Mouse (Mus musculus): Measurements from ENCODE around the gene Selplg. TPM values are rescaled to one million over a fixed set of nuclear protein-coding genes. Genes with fewer than 3 reads are reported as not detected.
A peak's percentile ranks its signal among the peaks of the same experiment; 100 is the strongest.

The Selplg gene
- total and polyA plus RNA-seq, 3 experiments = 3.4 to 14.1 (median 4.5) TPM

GRCm38 (mm10) chr5:113874063-113875024 is 41.9 kb upstream of the Selplg start:
- Histone ChIP-seq H3K4me3 (no peak overlapping the region; the same call in 1 of the 2 replicates), H3K9ac (ENCODE audit: low read depth, low read length) (no peak overlapping the region; the same call in 1 of the 2 replicates), H3K27me3 (ENCODE audit: control insufficient read depth, insufficient read depth, low read length) (no peaks in the 10 kb centered on the region), H3K36me3 (ENCODE audit: control insufficient read depth, insufficient read depth, low read length) (no peaks in the 10 kb centered on the region; the same call in 1 of the 2 replicates), H3K4me1 (ENCODE audit: control insufficient read depth, insufficient read depth, low read length) (peaks cover 38% of the 10 kb centered on the region), H3K79me2 (replicated peaks; ENCODE audit: control insufficient read depth, insufficient read depth, low read length) (peaks cover 5% of the 10 kb centered on the region), H3K27ac (peak overlapping the region; percentile 75; the same call in 1 of the 2 replicates)
- no peak for DNase-seq
- 57% methylated on average over 19 of the region's 19 CpGs for WGBS
- intact Hi-C loops (cut with DNase I) = no loop called here
- no peak for TF ChIP-seq POLR2A (IDR thresholded peaks at IDR 0.05; ENCODE audit: insufficient read depth, low read depth, low read length)
- no peak for TF ChIP-seq EP300 (IDR thresholded peaks at IDR 0.05; ENCODE audit: insufficient read depth, low read depth, low read length)
- TF ChIP-seq CTCF (IDR thresholded peaks at IDR 0.05) = no peak

- H3K27me3 ChIP-seq (ENCODE audit: control insufficient read depth, insufficient read depth, low read length) = no peaks in the 10 kb centered on the region
- peaks cover 48% of the 10 kb centered on the region for H3K4me1 ChIP-seq (ENCODE audit: control insufficient read depth, insufficient read depth, low read length)
- WGBS = 25% methylated on average over 14 of the region's 15 CpGs
- intact Hi-C loops (cut with DNase I) = loop anchor here (1.0 kb wide), 1 partner anchor 34 kb away; no protein-coding TSS in a partner anchor
- no peaks in the 10 kb centered on the region; the same call in 1 of the 2 replicates for H3K36me3 ChIP-seq (ENCODE audit: control insufficient read depth, insufficient read depth, low read length)
- peak overlapping the region; percentile 75 for H3K27ac ChIP-seq
- peak overlapping the region; percentile 55 for H3K9ac ChIP-seq (ENCODE audit: low read depth, low read length)
- H3K4me3 ChIP-seq = peak overlapping the region; percentile 26; the same call in 1 of the 2 replicates
- peak; percentile 71 to 81 for DNase-seq
- H3K79me2 ChIP-seq (replicated peaks; ENCODE audit: control insufficient read depth, insufficient read depth, low read length) = peaks cover 7% of the 10 kb centered on the region
- TF ChIP-seq CTCF (IDR thresholded peaks at IDR 0.05) (no peak), EP300 (IDR thresholded peaks at IDR 0.05; ENCODE audit: insufficient read depth, low read depth, low read length) (peak; percentile 67; the same call in 1 of the 2 replicates), POLR2A (IDR thresholded peaks at IDR 0.05; ENCODE audit: insufficient read depth, low read depth, low read length) (peak; percentile 89)
Observed at GRCm38 (mm10) chr5:113872936-113873912, 40.8 kb upstream of the Selplg start.

GRCm38 (mm10) chr5:113871903-113872548 is 39.6 kb upstream of the Selplg start:
- Histone ChIP-seq H3K27ac (peak overlapping the region; percentile 75), H3K4me1 (ENCODE audit: control insufficient read depth, insufficient read depth, low read length) (peaks cover 50% of the 10 kb centered on the region), H3K27me3 (ENCODE audit: control insufficient read depth, insufficient read depth, low read length) (no peaks in the 10 kb centered on the region), H3K79me2 (replicated peaks; ENCODE audit: control insufficient read depth, insufficient read depth, low read length) (peaks cover 7% of the 10 kb centered on the region), H3K4me3 (no peak overlapping the region), H3K36me3 (ENCODE audit: control insufficient read depth, insufficient read depth, low read length) (no peaks in the 10 kb centered on the region; the same call in 1 of the 2 replicates), H3K9ac (ENCODE audit: low read depth, low read length) (no peak overlapping the region)
- TF ChIP-seq POLR2A (IDR thresholded peaks at IDR 0.05; ENCODE audit: insufficient read depth, low read depth, low read length) (no peak), CTCF (IDR thresholded peaks at IDR 0.05) (no peak), EP300 (IDR thresholded peaks at IDR 0.05; ENCODE audit: insufficient read depth, low read depth, low read length) (no peak)
- 81% methylated on average over 7 of the region's 7 CpGs for WGBS
- DNase-seq = no peak
- intact Hi-C loops (cut with DNase I) = loop anchor here (2.0 kb wide), 1 partner anchor 13 kb away; no protein-coding TSS in a partner anchor

- peak in 1 of 2 experiments; percentile 42 for DNase-seq
- Histone ChIP-seq H3K27me3 (ENCODE audit: control insufficient read depth, insufficient read depth, low read length) (no peaks in the 10 kb centered on the region), H3K36me3 (ENCODE audit: control insufficient read depth, insufficient read depth, low read length) (no peaks in the 10 kb centered on the region; the same call in 1 of the 2 replicates), H3K4me3 (no peak overlapping the region), H3K4me1 (ENCODE audit: control insufficient read depth, insufficient read depth, low read length) (peaks cover 50% of the 10 kb centered on the region), H3K9ac (ENCODE audit: low read depth, low read length) (peak overlapping the region; percentile 2; the same call in 1 of the 2 replicates), H3K79me2 (replicated peaks; ENCODE audit: control insufficient read depth, insufficient read depth, low read length) (peaks cover 5% of the 10 kb centered on the region), H3K27ac (peak overlapping the region; percentile 75)
- TF ChIP-seq CTCF (IDR thresholded peaks at IDR 0.05) = no peak
- TF ChIP-seq EP300 (IDR thresholded peaks at IDR 0.05; ENCODE audit: insufficient read depth, low read depth, low read length) = no peak
- no peak for TF ChIP-seq POLR2A (IDR thresholded peaks at IDR 0.05; ENCODE audit: insufficient read depth, low read depth, low read length)
- 19% methylated on average over 21 of the region's 21 CpGs for WGBS
- intact Hi-C loops (cut with DNase I) = loop anchor here (2.0 kb wide), 1 partner anchor 14 kb away; no protein-coding TSS in a partner anchor
Observed at GRCm38 (mm10) chr5:113870393-113871040, 38.1 kb upstream of the Selplg start.

All from heart, adult 2 months (tissue).